Mouse (Mus musculus) spleen, adult 2 months (tissue): Measurements from ENCODE around the gene Prox2.

Experiments
- CTCF ChIP-seq: fragments of 200-500 bp; IDR thresholded peaks from 2 replicates; pipeline ENCODE4 v1.5.1; 2011; ENCODE audit warnings: mild to moderate bottlenecking, inconsistent platforms; ENCODE audit not compliant: insufficient read depth, insufficient read length, insufficient replicate concordance; ENCODE audit errors: extremely low read depth
- POLR2A ChIP-seq: fragments of 200-500 bp; IDR thresholded peaks from 2 replicates; pipeline ENCODE4 v1.6.1; 2011; ENCODE audit warnings: low read depth, low read length, inconsistent platforms

- TF ChIP-seq CTCF (no peak), POLR2A (no peak)
Measured at GRCm38 (mm10) chr12:85104789-85105188, 5.8 kb downstream of the Prox2 start.
